Mouse (Mus musculus): ENCODE results near the gene St3gal6. TPM values are rescaled to one million over a fixed set of nuclear protein-coding genes. Genes with fewer than 3 reads are reported as not detected.

Gene St3gal6
- total RNA-seq (2014; rRNA removed; ENCODE audit: low replicate concordance) = 7.8 and 7.9 TPM in 2 replicates
- polyA plus RNA-seq (2015; fragmentation: Nextera tagmentation; extraction: Ambion mirVana) = 14.7 and 17.2 TPM in 2 replicates

DNA sequence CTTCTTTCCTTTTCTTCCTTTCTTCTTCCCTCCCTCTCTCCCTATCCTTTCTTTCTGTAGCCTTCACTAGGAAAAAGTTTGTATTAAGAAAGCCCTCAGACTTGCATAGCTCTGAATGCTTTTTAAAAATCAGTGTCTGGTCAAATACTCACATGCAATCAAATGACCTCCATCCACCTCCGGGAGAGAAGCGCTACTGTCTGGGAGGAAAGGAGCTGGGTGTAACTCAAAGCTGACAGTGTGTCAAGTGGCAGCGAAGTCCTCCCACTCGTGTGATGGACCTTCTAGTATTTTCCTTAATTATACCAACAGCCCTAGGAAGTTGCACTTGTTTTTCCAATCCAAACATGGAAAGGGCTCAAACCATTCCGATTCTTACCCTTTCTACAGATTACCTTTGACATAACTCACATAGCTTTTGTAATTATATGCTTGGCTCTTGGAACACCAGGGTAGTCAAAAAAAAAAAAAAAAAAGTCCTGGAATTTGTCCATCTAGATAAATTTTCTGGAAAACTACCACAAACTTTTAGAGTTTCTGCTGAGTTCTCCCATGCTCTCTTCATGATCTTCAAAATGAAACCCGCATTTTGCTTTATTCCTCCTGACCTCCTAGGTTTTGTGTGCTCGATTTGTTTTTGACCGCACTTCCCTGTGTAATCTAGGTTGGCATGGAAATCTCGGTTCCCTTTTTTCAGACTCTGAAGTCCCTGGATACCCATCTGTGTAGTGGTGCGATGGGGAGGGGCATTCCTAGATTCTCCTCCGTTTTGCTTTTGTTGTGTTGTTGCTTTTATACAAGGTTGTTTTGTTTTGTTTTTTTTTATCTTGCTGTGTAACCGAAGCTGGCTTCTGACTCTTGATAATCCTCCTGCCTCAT, at the start of gene St3gal6:
TSS of gene St3gal6 (minus strand) at position 272 of the 879 bp plus-strand sequence.
- Histone ChIP-seq H3K36me3 (replicated peaks; ENCODE audit: control insufficient read depth, insufficient read depth, low read length) (no peaks in the 10 kb centered on the region), H3K4me1 (ENCODE audit: control insufficient read depth, insufficient read depth) (peaks cover 14% of the 10 kb centered on the region; the same call in 1 of the 2 replicates), H3K4me2 (ENCODE audit: low read depth, low read length) (peak within 1 kb of the TSS; percentile 78), H3K9ac (replicated peaks; ENCODE audit: low read depth, low read length) (peak within 1 kb of the TSS; percentile 79), H3K27me3 (ENCODE audit: control insufficient read depth, insufficient read depth, low read length) (no peaks in the 10 kb centered on the region), H3K9me3 (replicated peaks; ENCODE audit: control insufficient read depth, low read length) (no peaks in the 10 kb centered on the region), H3K27ac (ENCODE audit: low read depth) (peak within 1 kb of the TSS; percentile 90), H3K4me3 (ENCODE audit: low read depth, low read length) (peak within 1 kb of the TSS; percentile 84)
- 70% methylated on average over 12 of the region's 12 CpGs for WGBS
- no peak for TF ChIP-seq CTCF (IDR thresholded peaks at IDR 0.05; ENCODE audit: low read depth)
- TF ChIP-seq EP300 (IDR thresholded peaks at IDR 0.05; ENCODE audit: low read depth) = no peak
- DNase-seq (ENCODE audit: low spot score) = no peak
- ATAC-seq (ENCODE audit: insufficient read depth, low read depth) = no peak

- H3K4me2 ChIP-seq (ENCODE audit: low read depth, low read length) = no peak overlapping the region
- H3K4me1 ChIP-seq (ENCODE audit: control insufficient read depth, insufficient read depth) = no peaks in the 10 kb centered on the region
- H3K9me3 ChIP-seq (replicated peaks; ENCODE audit: control insufficient read depth, low read length) = no peaks in the 10 kb centered on the region
- ATAC-seq (ENCODE audit: insufficient read depth, low read depth) (no peak), DNase-seq (ENCODE audit: low spot score) (no peak)
- H3K9ac ChIP-seq (replicated peaks; ENCODE audit: low read depth, low read length) = no peak overlapping the region
- no peaks in the 10 kb centered on the region for H3K27me3 ChIP-seq (ENCODE audit: control insufficient read depth, insufficient read depth, low read length)
- H3K36me3 ChIP-seq (replicated peaks; ENCODE audit: control insufficient read depth, insufficient read depth, low read length) = no peaks in the 10 kb centered on the region
- no peak overlapping the region for H3K4me3 ChIP-seq (ENCODE audit: low read depth, low read length)
- TF ChIP-seq CTCF (IDR thresholded peaks at IDR 0.05; ENCODE audit: low read depth) (no peak), EP300 (IDR thresholded peaks at IDR 0.05; ENCODE audit: low read depth) (no peak)
- no peak overlapping the region for H3K27ac ChIP-seq (ENCODE audit: low read depth)
These were observed 46.7 kb upstream of the St3gal6 start for GRCm38 (mm10) chr16:58570694-58571264.

DNA sequence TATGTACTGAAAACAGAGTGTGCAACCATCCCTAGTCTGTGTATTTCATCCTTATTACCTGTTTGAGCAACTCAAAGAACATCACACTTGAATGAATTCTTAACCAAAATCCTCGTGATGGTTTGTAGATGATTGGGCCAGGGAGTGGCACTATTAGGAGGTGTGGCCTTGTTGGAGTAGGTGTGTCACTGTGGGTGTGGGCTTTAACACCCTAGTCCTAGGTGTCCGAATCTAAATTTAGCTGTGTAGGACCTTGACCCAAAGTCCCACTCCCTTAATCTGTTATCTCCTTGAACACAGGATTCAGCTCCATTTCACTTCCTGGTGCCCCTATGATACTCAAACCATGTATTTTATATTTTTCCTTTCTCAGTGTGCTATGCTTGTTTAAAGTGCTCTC, 37.2 kb upstream of the St3gal6 start:
- Histone ChIP-seq H3K9me3 (replicated peaks; ENCODE audit: control insufficient read depth, low read length) (no peaks in the 10 kb centered on the region), H3K27me3 (ENCODE audit: control insufficient read depth, insufficient read depth, low read length) (no peaks in the 10 kb centered on the region), H3K27ac (ENCODE audit: low read depth) (no peak overlapping the region), H3K9ac (replicated peaks; ENCODE audit: low read depth, low read length) (no peak overlapping the region), H3K4me2 (ENCODE audit: low read depth, low read length) (no peak overlapping the region), H3K4me3 (ENCODE audit: low read depth, low read length) (no peak overlapping the region), H3K4me1 (ENCODE audit: control insufficient read depth, insufficient read depth) (no peaks in the 10 kb centered on the region), H3K36me3 (replicated peaks; ENCODE audit: control insufficient read depth, insufficient read depth, low read length) (no peaks in the 10 kb centered on the region)
- DNase-seq (ENCODE audit: low spot score) (no peak), ATAC-seq (ENCODE audit: insufficient read depth, low read depth) (no peak)
- 69% methylated on average over 2 of the region's 2 CpGs for WGBS
- TF ChIP-seq EP300 (IDR thresholded peaks at IDR 0.05; ENCODE audit: low read depth) (no peak), CTCF (IDR thresholded peaks at IDR 0.05; ENCODE audit: low read depth) (no peak)

DNA sequence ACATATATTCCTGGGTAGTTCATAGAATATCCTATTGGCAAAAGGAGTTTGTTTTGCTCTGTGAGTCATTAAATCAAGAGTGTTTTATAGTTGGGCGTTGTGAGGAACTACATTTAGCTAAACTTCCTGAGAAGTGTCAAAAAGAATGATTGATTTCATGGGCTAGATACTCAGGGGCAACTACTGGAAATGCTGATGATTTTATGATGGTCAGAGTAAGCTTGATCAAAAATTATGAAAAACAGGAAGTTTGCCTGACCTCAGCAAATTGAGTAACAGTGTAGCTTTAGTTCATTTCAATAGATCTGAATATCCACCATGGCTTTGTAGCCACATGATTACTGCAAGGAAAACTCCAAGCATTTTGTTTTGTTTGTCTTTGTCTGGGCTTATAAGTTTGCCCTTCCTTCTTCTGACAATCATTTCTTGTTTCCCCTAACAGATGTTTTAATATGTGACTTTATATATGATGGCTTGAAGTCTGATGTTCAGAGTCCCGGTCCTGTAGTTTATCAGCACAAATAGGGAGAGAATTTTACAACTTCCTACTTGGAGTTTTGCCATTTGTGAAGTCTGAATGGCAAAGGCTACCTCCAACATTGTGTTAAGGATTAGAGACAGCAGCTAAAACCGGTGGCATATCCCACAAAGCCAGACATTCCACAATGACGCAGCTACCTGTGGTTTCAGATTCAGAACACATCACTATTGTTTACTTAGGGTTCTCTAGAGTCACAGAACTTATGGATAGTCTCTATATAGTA, 32.2 kb upstream of the St3gal6 start:
- Histone ChIP-seq H3K9me3 (replicated peaks; ENCODE audit: control insufficient read depth, low read length) (no peaks in the 10 kb centered on the region), H3K27me3 (ENCODE audit: control insufficient read depth, insufficient read depth, low read length) (no peaks in the 10 kb centered on the region), H3K36me3 (replicated peaks; ENCODE audit: control insufficient read depth, insufficient read depth, low read length) (no peaks in the 10 kb centered on the region), H3K27ac (ENCODE audit: low read depth) (no peak overlapping the region), H3K4me1 (ENCODE audit: control insufficient read depth, insufficient read depth) (no peaks in the 10 kb centered on the region), H3K4me2 (ENCODE audit: low read depth, low read length) (no peak overlapping the region), H3K4me3 (ENCODE audit: low read depth, low read length) (no peak overlapping the region), H3K9ac (replicated peaks; ENCODE audit: low read depth, low read length) (no peak overlapping the region)
- TF ChIP-seq EP300 (IDR thresholded peaks at IDR 0.05; ENCODE audit: low read depth) (no peak), CTCF (IDR thresholded peaks at IDR 0.05; ENCODE audit: low read depth) (no peak)
- ATAC-seq (ENCODE audit: insufficient read depth, low read depth) = no peak
- 59% methylated on average over 4 of the region's 4 CpGs for WGBS
- no peak for DNase-seq (ENCODE audit: low spot score)

DNA sequence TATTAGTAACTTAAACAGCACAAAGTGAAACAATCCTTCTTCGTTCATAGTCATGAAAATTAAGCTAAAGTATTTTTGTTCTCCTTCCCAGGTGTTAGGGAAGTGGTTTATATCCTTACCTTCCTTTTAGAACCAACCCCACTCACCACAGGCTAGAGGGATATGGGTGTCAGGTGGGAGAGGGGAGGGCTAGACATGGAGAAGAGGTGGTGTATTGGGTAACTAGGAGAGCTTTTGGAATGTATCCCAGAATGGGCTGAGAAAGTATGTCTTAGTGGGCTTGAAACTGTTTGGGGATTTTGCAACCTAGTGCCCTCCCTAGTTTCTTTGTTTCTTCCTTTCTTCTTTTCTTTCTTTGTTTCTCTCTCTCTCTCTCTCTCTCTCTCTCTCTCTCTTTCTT, 30.6 kb upstream of the St3gal6 start:
- no peak for DNase-seq (ENCODE audit: low spot score)
- Histone ChIP-seq H3K9ac (replicated peaks; ENCODE audit: low read depth, low read length) (no peak overlapping the region), H3K36me3 (replicated peaks; ENCODE audit: control insufficient read depth, insufficient read depth, low read length) (no peaks in the 10 kb centered on the region), H3K4me2 (ENCODE audit: low read depth, low read length) (no peak overlapping the region), H3K27ac (ENCODE audit: low read depth) (no peak overlapping the region), H3K27me3 (ENCODE audit: control insufficient read depth, insufficient read depth, low read length) (no peaks in the 10 kb centered on the region), H3K9me3 (replicated peaks; ENCODE audit: control insufficient read depth, low read length) (no peaks in the 10 kb centered on the region), H3K4me1 (ENCODE audit: control insufficient read depth, insufficient read depth) (no peaks in the 10 kb centered on the region), H3K4me3 (ENCODE audit: low read depth, low read length) (no peak overlapping the region)
- no peak for ATAC-seq (ENCODE audit: insufficient read depth, low read depth)
- WGBS = 69% methylated on average over 1 of the region's 1 CpGs
- no peak for TF ChIP-seq CTCF (IDR thresholded peaks at IDR 0.05; ENCODE audit: low read depth)
- no peak for TF ChIP-seq EP300 (IDR thresholded peaks at IDR 0.05; ENCODE audit: low read depth)

Measured in heart, postnatal 0 days (tissue).